Mouse (Mus musculus) ES-Bruce4 (cell line): ENCODE results near the gene Ndufs1. TPM values are rescaled to one million over a fixed set of nuclear protein-coding genes. Genes with fewer than 3 reads are reported as not detected.

Experiments
- H3K27ac ChIP-seq: 2 replicates; pipeline ENCODE4 v1.5.1; 2012; ENCODE audit warnings: low read length, inconsistent platforms; ENCODE audit not compliant: insufficient read depth
- H3K27me3 ChIP-seq: 2 replicates; pipeline ENCODE4 v1.6.1; 2012; ENCODE audit warnings: mild to moderate bottlenecking, low read length, inconsistent platforms; ENCODE audit not compliant: control insufficient read depth, poor library complexity, insufficient read depth, severe bottlenecking
- H3K36me3 ChIP-seq: 2 replicates; pipeline ENCODE4 v1.6.1; 2012; ENCODE audit warnings: inconsistent platforms, mild to moderate bottlenecking, low read length, moderate library complexity; ENCODE audit not compliant: control insufficient read depth, poor library complexity, insufficient read depth, severe bottlenecking
- H3K4me1 ChIP-seq: one replicate; pipeline ENCODE4 v1.8.1; 2011; ENCODE audit warnings: low read length; ENCODE audit not compliant: control insufficient read depth, insufficient read depth
- H3K4me3 ChIP-seq: 2 replicates; pipeline ENCODE4 v1.5.1; 2011; ENCODE audit warnings: low read depth, mild to moderate bottlenecking, low read length
- H3K9ac ChIP-seq: 2 replicates; pipeline ENCODE4 v1.6.1; 2012; ENCODE audit warnings: low read depth, mild to moderate bottlenecking, inconsistent platforms; ENCODE audit not compliant: poor library complexity, severe bottlenecking
- H3K9me3 ChIP-seq: replicated peaks from 2 replicates; pipeline ENCODE4 v1.6.1; 2012; ENCODE audit warnings: mild to moderate bottlenecking, low read length, inconsistent platforms; ENCODE audit not compliant: control insufficient read depth, poor library complexity, insufficient read depth, severe bottlenecking
- CTCF ChIP-seq: IDR thresholded peaks from one replicate; pipeline ENCODE4 v1.8.1; 2011; ENCODE audit warnings: low read depth, low read length
- EP300 ChIP-seq: IDR thresholded peaks from 2 replicates; pipeline ENCODE4 v1.6.1; 2011; ENCODE audit warnings: low read depth, low read length; ENCODE audit not compliant: insufficient read depth
- POLR2A ChIP-seq: IDR thresholded peaks from one replicate; pipeline ENCODE4 v1.8.1; 2011; ENCODE audit warnings: low read length; ENCODE audit not compliant: insufficient read depth
- polyA plus RNA-seq: library from polyadenylated mRNA; stranded (reverse); fragments of >200 nt; gene quantifications from 2 replicates; pipeline ENCODE4 v1.2.4, GENCODE M21; 2011; ENCODE audit warnings: low read depth; ENCODE audit not compliant: missing spikeins, insufficient read depth, insufficient read length

The Ndufs1 gene
- polyA plus RNA-seq, 1 experiment: 106 TPM

GRCm38 (mm10) chr1:63102758-63103451 lies 73.7 kb downstream of the Ndufs1 start:
- Histone ChIP-seq H3K9me3 (no peaks in the 10 kb centered on the region), H3K9ac (no peak overlapping the region), H3K36me3 (peaks cover 41% of the 10 kb centered on the region), H3K27me3 (no peaks in the 10 kb centered on the region), H3K4me3 (no peak overlapping the region), H3K4me1 (no peaks in the 10 kb centered on the region), H3K27ac (no peak overlapping the region)
- TF ChIP-seq POLR2A (no peak), CTCF (no peak), EP300 (no peak)

DNA sequence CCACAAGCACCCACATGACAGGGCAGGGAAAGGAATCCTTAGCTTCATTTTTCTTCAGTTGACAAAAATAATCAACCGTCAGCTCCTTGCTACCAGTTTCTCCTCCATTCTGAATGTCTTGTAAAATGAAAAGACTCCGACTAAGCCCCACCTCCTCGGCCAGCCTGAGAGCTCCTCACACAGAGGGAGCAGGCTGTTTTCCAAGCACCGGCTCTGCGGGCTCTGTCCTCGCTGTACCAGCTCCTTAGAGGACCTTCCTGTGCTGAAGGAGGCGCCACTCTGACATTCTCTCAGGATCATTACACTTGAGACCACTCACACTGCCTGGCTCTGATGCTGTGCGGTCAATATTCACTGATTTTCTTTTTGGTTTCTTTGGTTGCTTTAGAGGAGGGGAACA lies 76.4 kb downstream of the Ndufs1 start:
- Histone ChIP-seq H3K9me3 (no peaks in the 10 kb centered on the region), H3K27me3 (no peaks in the 10 kb centered on the region), H3K4me1 (no peaks in the 10 kb centered on the region), H3K27ac (no peak overlapping the region), H3K36me3 (peaks cover 49% of the 10 kb centered on the region), H3K9ac (no peak overlapping the region), H3K4me3 (no peak overlapping the region)
- no peak for TF ChIP-seq EP300
- no peak for TF ChIP-seq POLR2A
- TF ChIP-seq CTCF: no peak

- Histone ChIP-seq H3K4me1 (no peaks in the 10 kb centered on the region), H3K36me3 (peaks cover 41% of the 10 kb centered on the region), H3K27me3 (no peaks in the 10 kb centered on the region), H3K9ac (no peak overlapping the region), H3K9me3 (no peaks in the 10 kb centered on the region), H3K4me3 (no peak overlapping the region), H3K27ac (no peak overlapping the region)
- TF ChIP-seq EP300 (no peak), POLR2A (no peak), CTCF (no peak)
These were observed 77.8 kb downstream of the Ndufs1 start for GRCm38 (mm10) chr1:63098831-63099230.

DNA sequence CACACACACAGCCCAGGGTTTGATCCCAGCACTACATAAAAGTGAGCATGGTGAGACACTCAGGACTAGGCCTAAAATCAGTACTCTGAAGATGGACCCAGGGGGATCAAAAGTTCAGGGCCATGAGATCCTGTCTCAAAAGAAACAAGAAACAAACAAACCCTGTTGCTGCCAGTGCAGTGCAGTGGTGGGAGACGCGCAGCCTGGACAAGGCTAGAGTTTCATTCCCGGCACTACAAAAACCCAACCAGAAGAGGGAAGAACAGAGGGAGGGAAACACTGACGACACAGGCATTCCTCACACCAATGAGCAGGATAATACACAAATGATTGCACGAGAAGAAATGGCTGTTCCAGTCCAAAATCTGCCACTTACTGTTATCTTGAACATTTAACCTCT lies 80.6 kb downstream of the Ndufs1 start:
- H3K9me3 ChIP-seq: no peaks in the 10 kb centered on the region
- H3K4me3 ChIP-seq: no peak overlapping the region
- TF ChIP-seq CTCF: no peak
- TF ChIP-seq EP300: no peak
- no peak for TF ChIP-seq POLR2A
- no peak overlapping the region for H3K9ac ChIP-seq
- H3K36me3 ChIP-seq: peaks cover 29% of the 10 kb centered on the region
- no peak overlapping the region for H3K27ac ChIP-seq
- peaks cover 3% of the 10 kb centered on the region for H3K4me1 ChIP-seq
- H3K27me3 ChIP-seq: no peaks in the 10 kb centered on the region

Other genes with a start within 250 kb of the Ndufs1 start
- gene Ino80d, start 62.2 kb downstream of the Ndufs1 start, polyA plus RNA-seq: 31.4 and 32.5 TPM in 2 replicates
- 2,024 and 2,095 TPM in 2 replicates for gene Eef1b2, start within 50 bp of the Ndufs1 start, polyA plus RNA-seq
- 0.35 and 0.61 TPM in 2 replicates for gene Gpr1, start 37.7 kb upstream of the Ndufs1 start, polyA plus RNA-seq
- 35.7 and 38.2 TPM in 2 replicates for gene Zdbf2, start 96.4 kb upstream of the Ndufs1 start, polyA plus RNA-seq